22 mouse cellular contexts compared by ENCODE assay signal in genomic region chr9:110662844-110663243, GRCm38 (mm10).
"Had no signal": no experiment of that assay in that cellular context is flagged by ENCODE, and none has a peak within 500 bp of the region (broad histone marks: within the 10 kb centered on the region; RNA-seq: fewer than 3 reads in every experiment).

No protein-coding gene starts in this region.

- ATAC-seq: intestine, embryonic 15.5 days; midbrain, embryonic 15.5 days had no signal

- H3K9me3 ChIP-seq: intestine, embryonic 15.5 days; kidney, embryonic 15.5 days; megakaryocyte, embryonic 14.5 days; midbrain, embryonic 10.5 days; midbrain, embryonic 15.5 days; neural tube, embryonic 13.5 days; stomach, embryonic 15.5 days had no signal

- H3K27me3 ChIP-seq: intestine, embryonic 15.5 days; kidney, embryonic 15.5 days; megakaryocyte, embryonic 14.5 days; midbrain, embryonic 15.5 days; neural tube, embryonic 13.5 days; stomach, embryonic 15.5 days had no signal

- H3K4me2 ChIP-seq: intestine, embryonic 15.5 days; kidney, embryonic 15.5 days; lung, embryonic 14.5 days; midbrain, embryonic 15.5 days; neural tube, embryonic 13.5 days; stomach, embryonic 15.5 days had no signal

- H3K9ac ChIP-seq: intestine, embryonic 15.5 days; kidney, embryonic 15.5 days; liver, embryonic 14.5 days; lung, embryonic 14.5 days; midbrain, embryonic 15.5 days; neural tube, embryonic 13.5 days; stomach, embryonic 15.5 days had no signal

- H3K36me3 ChIP-seq: intestine, embryonic 15.5 days; midbrain, embryonic 15.5 days; neural tube, embryonic 13.5 days; stomach, embryonic 15.5 days had no signal

- H3K4me3 ChIP-seq: intestine, embryonic 15.5 days; kidney, embryonic 15.5 days; left cerebral cortex, adult 2 months; midbrain, embryonic 10.5 days; midbrain, embryonic 15.5 days; myocyte; neural tube, embryonic 13.5 days; stomach, embryonic 15.5 days had no signal

- H3K27ac ChIP-seq: intestine, embryonic 15.5 days; kidney, embryonic 15.5 days; left cerebral cortex, adult 2 months; liver, embryonic 14.5 days; midbrain, embryonic 10.5 days; midbrain, embryonic 15.5 days; neural tube, embryonic 13.5 days; stomach, embryonic 15.5 days had no signal

- DNase-seq: kidney, adult 11 months; kidney, adult 8-10 months; kidney, postnatal 10 days; kidney, postnatal 36 days; layer of hippocampus, postnatal 36 days; lung, embryonic 14.5 days; lung, postnatal 10 days; lung, postnatal 36 days; right cerebral cortex, adult 18-20 months; right cerebral cortex, postnatal 14 days; spleen, adult 18-20 months; thymus, postnatal 25 days had no signal
